Comparison of ENCODE assay signal across 8 mouse cellular contexts in genomic region chr15:77857662-77858156, GRCm38 (mm10). TPM values are rescaled to one million over a fixed set of nuclear protein-coding genes. Genes with fewer than 3 reads are reported as not detected.
DNase-seq lines count a peak whose midpoint lies in the region; ATAC-seq and TF ChIP-seq lines count a peak whose summit lies in the region.

No protein-coding gene starts in this region.

- no peak overlapping the region for H3K9ac ChIP-seq in intestine, postnatal 0 days (ENCODE audit: low read depth, low read length)

- peak overlapping the region; percentile 21 for H3K4me3 ChIP-seq in intestine, postnatal 0 days (ENCODE audit: low read depth, low read length)
- H3K4me3 ChIP-seq in limb, embryonic 10.5 days: peak overlapping the region; percentile 64

- WGBS in intestine, postnatal 0 days: 3% methylated on average over 28 of the region's 28 CpGs
- 1% methylated on average over 28 of the region's 28 CpGs for WGBS in limb, embryonic 10.5 days

- H3K4me2 ChIP-seq in intestine, postnatal 0 days (replicated peaks; ENCODE audit: low read depth): peak overlapping the region; percentile 54

- DNase-seq in adrenal gland, postnatal 25 days: peak; percentile 46
- peak; percentile 89 to 90 for DNase-seq in cerebellum, postnatal 36 days
- peak; percentile 24 for DNase-seq in gastrocnemius, postnatal 10 days
- DNase-seq in limb, embryonic 10.5 days (ENCODE audit: low spot score): peak; percentile 78
- DNase-seq in right cerebral cortex, adult 2 months (ENCODE audit: low spot score in 2 of 2): peak; percentile 75 to 78
- DNase-seq in urinary bladder, postnatal 4 days (ENCODE audit: low spot score in 2 of 2): peak; percentile 67 to 70

- TF ChIP-seq CTCF in intestine, postnatal 0 days (IDR thresholded peaks at IDR 0.05; ENCODE audit: low read depth): no peak

- no peaks in the 10 kb centered on the region for H3K9me3 ChIP-seq in intestine, postnatal 0 days (ENCODE audit: control insufficient read depth)
- no peaks in the 10 kb centered on the region for H3K9me3 ChIP-seq in limb, embryonic 10.5 days (replicated peaks)

- no peaks in the 10 kb centered on the region for H3K36me3 ChIP-seq in intestine, postnatal 0 days (ENCODE audit: control insufficient read depth, insufficient read depth)
- no peaks in the 10 kb centered on the region for H3K36me3 ChIP-seq in limb, embryonic 10.5 days

- H3K4me1 ChIP-seq in intestine, postnatal 0 days (replicated peaks; ENCODE audit: control insufficient read depth, insufficient read depth, low read length): peaks cover 5% of the 10 kb centered on the region; the same call in 1 of the 2 replicates
- peaks cover 9% of the 10 kb centered on the region for H3K4me1 ChIP-seq in limb, embryonic 10.5 days

- peak overlapping the region; percentile 31 for H3K27ac ChIP-seq in intestine, postnatal 0 days (ENCODE audit: low read depth, low read length)
- peak overlapping the region; percentile 78 for H3K27ac ChIP-seq in limb, embryonic 10.5 days

- ATAC-seq in intestine, postnatal 0 days: peak; percentile 93
- peak; percentile 89 for ATAC-seq in megakaryocyte-erythroid progenitor cell, adult 5-6 weeks (replicated peaks; ENCODE audit: low FRiP score, low TSS enrichment, poor library complexity, severe bottlenecking)

- no peaks in the 10 kb centered on the region for H3K27me3 ChIP-seq in intestine, postnatal 0 days (replicated peaks; ENCODE audit: control insufficient read depth, insufficient read depth, low read length)
- no peaks in the 10 kb centered on the region for H3K27me3 ChIP-seq in limb, embryonic 10.5 days (ENCODE audit: low read depth, poor library complexity, severe bottlenecking)

RNA-seq across cellular contexts. Expression of gene Myh9, which starts 15.7 kb away (rescaled TPM):
- total RNA-seq in adrenal gland, postnatal 25 days (2021): 325 and 352 TPM in 2 replicates
- total RNA-seq in gastrocnemius, postnatal 10 days (2021): 100 to 1,000 TPM; 117 to 155 TPM
- polyA plus RNA-seq in intestine, postnatal 0 days (2015; fragmentation: Nextera tagmentation; extraction: Ambion mirVana): 25.7 and 27.7 TPM in 2 replicates
- polyA plus RNA-seq in limb, embryonic 10.5 days (2016; fragmentation: Nextera tagmentation; extraction: Ambion mirVana): 30.6 and 39.2 TPM in 2 replicates
- 98.3 and 144 TPM in 2 replicates for total RNA-seq in megakaryocyte-erythroid progenitor cell, adult 5-6 weeks (2014; fragmentation: Nextera tagmentation)
- 195 and 198 TPM in 2 replicates for total RNA-seq in megakaryocyte-erythroid progenitor cell, adult 5-6 weeks (2017)

Comparison
In these comparisons a context has a peak if more than half of its experiments do, and no peak if none do; other contexts are left out.
1. Peak in every context shown above with its lines: DNase-seq, ATAC-seq, H3K4me3 ChIP-seq and H3K27ac ChIP-seq.
2. DNase-seq: peak in every context shown above with its lines; median percentile 90 in cerebellum, postnatal 36 days; 78 in limb, embryonic 10.5 days; 76 in right cerebral cortex, adult 2 months; 68 in urinary bladder, postnatal 4 days; 46 in adrenal gland, postnatal 25 days; 24 in gastrocnemius, postnatal 10 days.